Mouse (Mus musculus): ENCODE results near the gene Terb1.

DNA sequence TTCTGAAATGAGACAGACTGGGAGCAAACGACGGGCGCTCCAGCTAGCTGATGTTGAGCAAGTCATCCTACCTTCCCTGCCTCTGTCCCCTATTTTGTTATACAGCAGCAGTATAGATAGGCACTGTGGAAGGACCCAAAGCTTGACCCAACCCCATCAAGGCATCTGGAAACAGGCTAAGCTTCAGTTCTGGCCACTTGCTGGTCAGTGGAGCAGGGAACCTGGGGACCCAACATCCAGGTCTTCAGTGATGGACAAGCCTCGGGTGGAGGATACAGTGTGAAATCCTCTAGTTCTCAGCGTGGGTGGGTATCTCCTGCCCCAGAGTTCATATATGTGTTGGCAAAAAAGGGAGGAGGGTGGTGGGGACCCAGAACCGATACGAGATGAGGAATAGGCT, 30.5 kb upstream of the Terb1 start:
- no peak for TF ChIP-seq CTCF (IDR thresholded peaks at IDR 0.05; ENCODE audit: insufficient read depth, low read depth, low read length)
- no peak for TF ChIP-seq POLR2A (IDR thresholded peaks at IDR 0.05; ENCODE audit: insufficient read depth, low read depth, low read length)

Measured in olfactory bulb, adult 2 months (tissue).